Mouse (Mus musculus) macrophage (primary cell): ENCODE results near the gene Exoc4. TPM values are rescaled to one million over a fixed set of nuclear protein-coding genes. Genes with fewer than 3 reads are reported as not detected.

ENCODE experiments used
- H3K27ac ChIP-seq: fragments of 350-480 bp; formaldehyde crosslinking; 2 replicates; pipeline ENCODE4 v1.9.0; 2021
- H3K36me3 ChIP-seq: fragments of 350-480 bp; formaldehyde crosslinking; 2 replicates; pipeline ENCODE4 v1.9.0; 2021; ENCODE audit errors: inconsistent target
- H3K4me3 ChIP-seq: fragments of 350-480 bp; formaldehyde crosslinking; 2 replicates; pipeline ENCODE4 v1.9.0; 2021; ENCODE audit errors: inconsistent target
- H3K79me2 ChIP-seq: fragments of 350-480 bp; formaldehyde crosslinking; 2 replicates; pipeline ENCODE4 v1.9.0; 2021; ENCODE audit errors: inconsistent target
- WGBS: methylation state at CpG from one replicate; pipeline ENCODE4 v1.1.7; 2026; ENCODE audit warnings: inconsistent platforms; ENCODE audit not compliant: missing documents; 5-methylcytosine and 5-hydroxymethylcytosine counted together
- polyA plus RNA-seq: library from polyadenylated mRNA; stranded (reverse); fragments of 250-400 nt; gene quantifications from 3 replicates; pipeline ENCODE4 v1.2.4, GENCODE M21; 2018; ENCODE audit warnings: inconsistent platforms
- total RNA-seq, 78 experiments: library from RNA; depleted of rRNA; stranded (reverse); fragments of 250-400 nt; gene quantifications; 1 replicate in 9 of 78; 2 replicates in 24 of 78; 3 replicates in 43 of 78; 4 replicates in 2 of 78; pipeline ENCODE4 v1.2.4; 2018; ENCODE audit warnings: inconsistent platforms in 56 of 78

Gene Exoc4
- 100 to 1,000 TPM; 241 to 576 (median 436) TPM for total RNA-seq (2018; cell fraction: chromatin; rRNA removed)
- 10 to 100 TPM; 40.0 to 65.0 (median 52.0) TPM for total RNA-seq (2018; cell fraction: cytosol; rRNA removed)
- total RNA-seq (2018; cell fraction: nucleus; rRNA removed) = 100 to 1,000 TPM in 25 of 26 experiments, 10 to 100 TPM in 1; 69.7 to 424 (median 187) TPM
- polyA plus RNA-seq = 43.4 to 52.1 TPM (median 47.9 TPM) in 3 replicates

DNA sequence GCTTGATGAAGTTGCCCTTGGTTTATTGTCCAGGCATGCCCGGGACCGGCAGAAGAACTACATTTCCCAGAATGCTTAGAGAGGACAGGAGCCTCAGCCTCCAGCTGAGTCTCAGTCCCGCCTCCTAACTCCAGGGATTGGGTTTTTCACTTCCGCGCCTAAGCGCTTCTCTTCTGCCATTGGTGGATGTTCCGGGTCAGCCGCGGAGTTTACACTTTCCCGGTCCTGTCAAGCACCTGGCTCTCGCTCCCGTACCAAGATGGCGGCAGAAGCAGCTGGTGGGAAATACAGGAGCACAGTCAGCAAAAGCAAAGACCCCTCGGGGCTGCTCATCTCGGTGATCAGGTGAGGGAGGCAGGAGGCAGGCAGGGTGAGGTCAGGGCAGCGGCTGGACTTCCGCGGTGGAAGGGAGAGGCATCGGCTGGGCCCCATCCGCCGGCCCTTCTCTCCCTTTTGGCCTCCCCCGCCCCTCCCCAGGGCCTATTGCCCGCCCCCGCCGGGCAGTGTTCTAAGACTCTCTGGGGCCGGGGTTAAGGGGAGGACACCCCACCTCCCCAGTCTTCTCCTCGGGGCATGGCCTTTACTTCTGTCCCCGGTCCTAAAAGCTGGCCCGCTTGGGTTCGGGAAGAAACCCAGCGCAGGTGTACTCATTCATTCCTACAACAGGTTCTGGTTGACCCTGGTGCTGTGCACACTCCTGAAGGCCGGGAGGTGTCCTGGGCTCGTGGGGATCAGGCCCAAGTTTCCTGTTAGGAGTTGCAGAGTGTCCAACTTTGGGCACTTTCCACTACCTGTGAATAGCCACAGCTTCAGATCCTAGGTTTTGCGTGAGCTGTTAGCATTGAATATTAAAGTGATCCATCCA is at the start of gene Exoc4:
Gene Exoc4, plus strand, starts transcription at position 192 of the 865 bp plus-strand sequence.
- Histone ChIP-seq H3K79me2 (peaks cover 50% of the 10 kb centered on the region), H3K27ac (peak within 1 kb of the TSS; percentile 57), H3K4me3 (peak within 1 kb of the TSS; percentile 91), H3K36me3 (no peaks in the 10 kb centered on the region)
- 2% methylated on average over 34 of the region's 34 CpGs for whole genome bisulfite sequencing

DNA sequence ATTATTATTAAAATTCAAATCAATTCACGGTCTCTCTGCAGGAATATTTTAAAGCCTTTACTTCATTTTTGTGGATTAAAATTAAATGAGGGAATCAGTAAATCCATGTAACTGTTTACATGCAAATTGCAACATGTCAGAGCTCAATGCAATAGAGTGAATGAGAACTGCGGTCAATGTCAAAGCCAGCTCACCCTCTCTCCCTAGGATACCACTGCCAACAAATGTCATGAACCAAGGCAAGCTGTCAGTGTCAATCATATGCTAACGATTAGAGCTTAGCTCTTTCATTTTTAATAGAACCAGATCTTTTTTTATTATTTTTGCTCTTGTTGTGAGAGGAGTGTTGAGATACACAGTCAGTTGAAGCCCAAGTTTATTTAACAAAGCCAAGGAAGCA is 30.1 kb upstream of the Exoc4 start:
- H3K79me2 ChIP-seq = no peaks in the 10 kb centered on the region
- H3K4me3 ChIP-seq = no peak overlapping the region
- no peak overlapping the region for H3K27ac ChIP-seq
- WGBS = 97% methylated on average over 3 of the region's 3 CpGs
- no peaks in the 10 kb centered on the region for H3K36me3 ChIP-seq

DNA sequence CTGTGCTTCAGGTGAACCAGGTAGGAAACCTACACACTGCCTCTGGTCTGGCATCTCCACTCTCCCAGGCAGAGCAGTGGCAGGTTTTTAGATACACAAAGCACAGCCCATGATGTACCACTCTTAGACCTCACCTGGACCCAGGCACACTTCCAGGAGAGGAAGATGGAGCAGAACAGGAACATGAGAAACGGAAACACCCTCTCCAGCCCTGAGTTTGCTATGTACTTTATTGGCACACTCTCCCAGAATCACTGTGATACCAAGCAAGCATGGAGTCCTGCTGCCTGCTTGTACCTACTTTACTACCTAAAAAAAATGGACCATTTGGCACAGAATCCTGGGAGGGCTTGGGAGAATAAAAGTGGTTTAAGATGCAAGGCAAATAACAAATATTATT is 22.2 kb upstream of the Exoc4 start:
- Histone ChIP-seq H3K79me2 (no peaks in the 10 kb centered on the region), H3K36me3 (no peaks in the 10 kb centered on the region), H3K4me3 (no peak overlapping the region), H3K27ac (no peak overlapping the region)
- 54% methylated on average over 1 of the region's 1 CpGs for WGBS

DNA sequence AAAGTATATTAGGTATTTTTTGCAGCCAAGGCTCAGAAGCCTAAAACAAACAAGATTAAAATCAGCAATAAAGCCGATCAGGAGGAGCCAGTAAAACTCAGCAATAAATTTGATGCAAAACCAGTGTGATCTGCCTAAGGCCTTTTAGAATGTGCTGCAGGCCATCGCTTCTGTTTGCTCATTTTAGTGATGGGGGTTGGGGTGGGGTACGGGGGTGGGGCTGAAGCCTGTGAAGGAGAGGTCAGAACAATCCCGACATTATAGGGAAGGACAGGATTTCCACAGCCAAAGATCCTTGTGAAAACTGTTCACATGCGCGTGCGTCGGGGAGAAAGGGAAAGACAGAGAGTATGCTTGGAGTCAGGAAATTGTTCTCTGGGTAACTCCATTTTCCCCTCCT is 21.5 kb upstream of the Exoc4 start:
- Histone ChIP-seq H3K36me3 (no peaks in the 10 kb centered on the region), H3K27ac (no peak overlapping the region), H3K4me3 (no peak overlapping the region), H3K79me2 (no peaks in the 10 kb centered on the region)
- 79% methylated on average over 8 of the region's 8 CpGs for WGBS

DNA sequence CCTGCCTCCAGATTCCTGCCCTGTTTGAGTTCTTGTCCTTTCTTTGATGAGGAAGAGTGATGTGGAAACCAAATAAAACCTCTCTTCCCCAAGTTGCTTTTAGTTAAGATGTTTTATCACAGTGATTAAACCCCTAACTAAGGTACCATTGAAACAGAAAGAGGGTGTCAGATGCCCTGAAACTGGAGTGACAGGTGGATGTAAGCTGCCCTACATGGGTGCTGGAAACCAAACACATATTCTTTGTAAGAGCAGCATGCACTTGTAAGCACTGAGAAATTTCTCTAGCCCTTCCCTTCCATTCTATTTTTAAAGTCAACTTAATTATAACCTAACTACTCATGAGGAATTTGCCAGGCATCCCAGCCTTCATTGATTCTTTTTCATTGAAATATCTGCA is 7.6 kb upstream of the Exoc4 start:
- Histone ChIP-seq H3K79me2 (no peaks in the 10 kb centered on the region), H3K27ac (no peak overlapping the region), H3K4me3 (no peak overlapping the region), H3K36me3 (no peaks in the 10 kb centered on the region)

DNA sequence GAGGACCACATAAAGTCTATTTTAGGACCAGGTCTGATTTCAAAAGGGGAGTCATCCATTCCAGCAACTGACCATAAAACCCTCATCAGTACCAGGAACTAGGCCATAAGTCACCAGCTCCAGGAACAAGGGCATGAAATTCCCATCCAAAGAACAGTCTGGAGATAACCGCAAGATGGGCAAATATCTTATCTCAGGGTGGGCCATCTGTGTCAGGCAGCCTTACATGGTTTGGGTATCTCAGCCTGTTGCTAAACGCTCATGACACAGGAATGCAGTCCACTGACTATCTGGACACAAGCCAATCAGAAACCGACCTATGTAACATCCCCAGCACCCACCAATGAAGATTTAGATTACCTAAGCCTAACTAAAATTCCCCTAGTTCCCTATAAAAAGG is 4.3 kb upstream of the Exoc4 start:
- Histone ChIP-seq H3K27ac (no peak overlapping the region), H3K4me3 (no peak overlapping the region), H3K79me2 (peaks cover 4% of the 10 kb centered on the region), H3K36me3 (no peaks in the 10 kb centered on the region)
- 97% methylated on average over 3 of the region's 3 CpGs for WGBS

DNA sequence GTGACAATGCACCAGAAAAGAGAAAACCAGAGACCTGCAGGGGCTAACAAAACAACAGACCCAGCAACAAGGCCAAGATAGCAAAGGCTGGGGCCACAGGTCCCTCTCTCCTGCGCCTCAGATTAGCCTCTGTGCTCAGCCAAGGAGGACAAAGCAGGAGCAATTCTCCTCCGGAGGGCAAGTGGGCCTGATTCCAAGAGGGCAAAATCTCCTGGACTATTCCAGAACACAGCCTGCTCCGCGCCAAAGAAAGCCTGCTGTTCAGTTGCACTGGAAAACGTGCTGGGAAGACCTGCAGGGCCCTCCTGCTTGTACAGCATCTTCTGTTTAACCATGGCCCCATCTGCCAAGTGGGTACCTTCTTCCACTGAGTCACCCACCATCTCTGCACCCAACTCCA is 1.7 kb upstream of the Exoc4 start:
- H3K36me3 ChIP-seq = no peaks in the 10 kb centered on the region
- no peak overlapping the region for H3K27ac ChIP-seq
- H3K79me2 ChIP-seq = peaks cover 30% of the 10 kb centered on the region
- WGBS = 96% methylated on average over 5 of the region's 5 CpGs
- H3K4me3 ChIP-seq = no peak overlapping the region

DNA sequence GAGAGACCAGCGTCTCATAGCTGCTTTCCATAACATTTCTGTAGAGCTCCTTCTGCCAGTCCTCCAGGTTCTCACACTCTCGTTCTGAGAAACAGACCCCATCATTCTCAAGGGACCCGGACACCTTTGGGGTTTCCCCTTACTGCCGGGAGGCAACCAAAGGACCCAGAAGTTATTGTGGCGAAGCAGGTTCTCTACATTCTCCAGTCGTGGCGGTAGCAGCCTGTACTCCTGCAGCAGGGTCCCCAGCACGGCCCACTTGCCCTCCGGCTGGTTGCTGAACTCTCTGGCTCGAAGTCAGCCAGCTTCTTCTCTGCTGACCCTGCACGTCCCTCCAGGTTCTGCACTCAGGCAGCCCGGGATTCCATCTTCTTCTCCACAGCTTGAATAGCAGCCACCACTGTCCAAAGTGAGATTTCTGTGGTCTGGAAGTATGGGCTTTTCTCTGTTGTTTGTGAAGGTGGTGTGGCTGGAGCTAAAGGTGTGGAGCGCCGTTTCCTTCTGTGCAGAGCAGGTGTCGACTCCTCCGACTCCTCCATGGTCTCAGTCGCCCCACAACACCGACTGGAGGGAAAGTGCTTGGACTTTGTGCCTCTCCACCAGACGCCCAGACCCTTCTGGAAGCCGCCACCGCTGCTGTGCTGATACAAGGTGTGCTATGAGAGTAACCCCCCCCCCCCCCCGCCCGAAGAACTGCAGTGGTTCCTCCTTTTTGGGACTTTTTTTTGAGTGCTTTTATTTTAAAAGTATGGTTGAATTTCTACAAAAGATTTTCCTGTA is 1.1 kb upstream of the Exoc4 start:
- Histone ChIP-seq H3K36me3 (no peaks in the 10 kb centered on the region), H3K4me3 (no peak overlapping the region), H3K79me2 (peaks cover 36% of the 10 kb centered on the region), H3K27ac (no peak overlapping the region)
- 91% methylated on average over 23 of the region's 23 CpGs for WGBS

DNA sequence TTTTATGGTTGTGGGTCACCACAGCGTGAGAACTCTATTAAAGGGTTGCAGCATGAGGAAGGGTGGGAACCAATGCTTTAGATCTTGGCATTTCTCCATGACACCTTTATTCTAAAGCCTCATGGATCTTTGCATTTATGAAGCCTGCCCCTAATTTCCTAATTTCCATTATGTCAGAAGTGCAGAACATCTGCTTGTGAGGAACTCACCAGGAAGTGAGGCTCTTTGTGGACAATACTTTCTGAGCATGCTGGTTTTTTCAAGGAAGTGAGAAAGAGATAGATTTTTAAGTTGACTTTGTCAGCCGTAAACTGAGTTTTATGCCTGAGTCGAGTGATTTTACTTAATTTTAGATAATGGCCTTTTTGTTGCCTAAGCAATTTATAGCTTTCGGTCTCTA is 7.8 kb downstream of the Exoc4 start:
- H3K36me3 ChIP-seq = no peaks in the 10 kb centered on the region
- peaks cover 94% of the 10 kb centered on the region for H3K79me2 ChIP-seq
- H3K27ac ChIP-seq = no peak overlapping the region
- no peak overlapping the region for H3K4me3 ChIP-seq
- WGBS = 80% methylated on average over 4 of the region's 4 CpGs

DNA sequence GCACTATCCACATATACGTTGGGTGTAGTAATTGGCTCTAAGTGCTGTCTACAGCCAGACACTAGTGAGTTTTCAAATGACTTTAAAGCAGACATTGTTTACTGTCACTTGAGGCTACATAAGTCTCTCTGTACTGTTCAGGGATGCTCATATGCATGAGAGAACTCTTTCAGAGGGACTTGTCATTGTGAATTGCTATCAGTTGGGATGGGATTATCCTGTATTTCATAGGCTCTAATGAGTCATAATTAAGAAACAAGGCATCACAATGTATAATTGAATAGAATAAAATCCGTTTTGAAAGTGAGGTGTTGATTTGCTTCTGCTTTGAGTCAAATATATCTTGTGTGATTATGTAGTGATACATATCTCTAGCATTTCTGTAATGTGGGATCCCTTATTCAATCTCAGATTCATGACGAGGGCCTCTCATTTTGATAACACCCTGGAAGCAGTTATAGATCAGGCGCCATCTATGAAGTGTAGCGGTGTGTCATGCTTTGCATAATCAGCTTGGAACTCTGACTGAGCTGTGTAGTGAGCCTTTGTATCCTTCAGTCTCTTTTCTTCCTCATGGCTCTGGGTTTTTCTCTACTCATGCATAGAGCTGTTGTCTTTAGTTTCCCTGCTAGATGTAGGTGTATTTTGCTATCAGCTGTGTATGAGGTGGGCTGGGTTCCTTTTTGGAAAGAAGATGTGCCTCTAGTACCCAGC is 8.3 kb downstream of the Exoc4 start:
- 95% methylated on average over 5 of the region's 5 CpGs for WGBS
- Histone ChIP-seq H3K27ac (no peak overlapping the region), H3K4me3 (no peak overlapping the region), H3K36me3 (no peaks in the 10 kb centered on the region), H3K79me2 (peaks cover 94% of the 10 kb centered on the region)

DNA sequence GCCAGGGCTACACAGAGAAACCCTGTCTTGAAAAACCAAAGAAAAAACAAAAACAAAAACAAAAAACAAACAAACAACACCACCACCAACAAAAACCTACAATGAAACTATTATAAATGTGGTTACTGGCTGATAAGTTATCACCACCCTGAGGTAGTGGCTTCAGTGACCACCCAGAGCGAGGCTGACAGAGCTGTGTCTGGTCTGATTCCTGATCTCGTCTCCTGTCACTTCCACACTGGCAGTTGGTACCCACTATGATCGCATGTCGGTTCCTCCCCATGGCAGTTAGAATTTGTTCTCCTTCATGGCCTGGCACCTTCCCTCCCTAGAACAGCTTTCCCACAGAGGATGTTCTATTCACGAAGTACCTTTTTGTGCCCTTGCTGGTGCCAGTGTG is 11.0 kb downstream of the Exoc4 start:
- no peak overlapping the region for H3K27ac ChIP-seq
- H3K79me2 ChIP-seq = peaks cover 68% of the 10 kb centered on the region
- 98% methylated on average over 5 of the region's 5 CpGs for WGBS
- no peak overlapping the region for H3K4me3 ChIP-seq
- H3K36me3 ChIP-seq = no peaks in the 10 kb centered on the region

DNA sequence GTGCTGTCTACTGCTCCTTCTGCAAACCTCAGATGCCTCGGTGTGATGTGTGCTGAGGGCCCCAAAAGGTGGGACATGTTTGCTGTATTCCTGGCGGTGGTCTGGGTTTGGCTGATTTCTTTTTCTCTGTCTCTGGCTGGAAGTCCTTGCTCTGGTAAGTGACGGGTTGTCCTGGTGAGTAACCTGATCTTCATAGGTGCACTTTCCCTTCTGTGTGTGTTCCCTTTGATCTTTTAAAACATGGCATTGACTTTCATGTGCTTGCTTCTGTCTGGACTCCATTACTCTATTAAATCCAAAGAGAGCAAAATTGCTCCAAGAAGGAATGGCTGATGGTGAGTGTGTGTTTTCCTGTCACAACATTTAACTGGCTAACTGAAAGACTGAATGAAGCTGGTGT is 12.7 kb downstream of the Exoc4 start:
- WGBS = 98% methylated on average over 3 of the region's 3 CpGs
- Histone ChIP-seq H3K79me2 (peaks cover 56% of the 10 kb centered on the region), H3K36me3 (peaks cover 12% of the 10 kb centered on the region)

DNA sequence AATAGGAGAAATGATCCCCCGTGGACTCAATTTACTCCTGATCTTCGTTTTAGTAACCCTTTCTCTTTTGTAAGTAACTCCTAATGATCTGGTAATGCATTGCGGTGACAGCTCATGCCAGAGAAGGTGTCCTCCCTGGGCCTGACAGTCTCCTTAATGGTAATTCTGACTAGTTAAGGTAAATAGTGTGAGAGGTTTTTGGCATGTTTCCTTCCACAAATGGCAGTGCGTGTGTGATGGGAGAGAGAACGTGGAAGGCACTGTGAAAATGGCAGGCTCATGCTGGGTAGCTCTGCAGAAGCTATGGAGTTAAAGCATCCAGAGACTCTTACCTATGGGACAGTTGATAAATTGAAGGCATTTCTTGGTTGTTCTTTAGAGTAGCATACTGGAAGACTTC is 15.1 kb downstream of the Exoc4 start:
- 95% methylated on average over 5 of the region's 5 CpGs for WGBS
- H3K79me2 ChIP-seq = peaks cover 33% of the 10 kb centered on the region
- no peak overlapping the region for H3K27ac ChIP-seq
- H3K36me3 ChIP-seq = peaks cover 30% of the 10 kb centered on the region
- H3K4me3 ChIP-seq = no peak overlapping the region

More for the DNA sequence above, 12.7 kb downstream of the Exoc4 start:
- Histone ChIP-seq H3K4me3 (no peak overlapping the region), H3K27ac (no peak overlapping the region)

DNA sequence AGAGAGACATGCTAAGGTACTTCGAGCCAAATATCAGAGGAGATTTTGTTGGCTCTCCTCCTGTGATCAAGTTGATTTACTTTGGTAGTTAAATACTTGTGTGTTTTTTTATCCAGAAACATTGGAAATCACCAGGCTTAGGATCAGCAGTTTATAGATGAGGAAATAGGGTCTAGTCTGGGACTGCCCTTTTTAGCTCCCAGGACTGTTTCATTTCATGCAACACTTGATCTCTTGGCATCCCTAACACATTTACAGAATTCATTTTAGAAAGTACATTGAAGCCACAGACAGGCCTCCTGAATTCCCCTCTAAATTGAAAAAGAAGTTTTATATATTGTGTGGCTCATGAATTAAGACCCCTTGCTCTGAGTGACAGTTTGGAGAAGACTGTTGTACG is 15.5 kb downstream of the Exoc4 start:
- Histone ChIP-seq H3K79me2 (peaks cover 31% of the 10 kb centered on the region), H3K36me3 (peaks cover 32% of the 10 kb centered on the region), H3K4me3 (no peak overlapping the region), H3K27ac (no peak overlapping the region)
- 100% methylated on average over 2 of the region's 2 CpGs for WGBS
